8 mouse cellular contexts compared by ENCODE assay signal in genomic region chr6:47830104-47831078, GRCm38 (mm10). TPM values are rescaled to one million over a fixed set of nuclear protein-coding genes. Genes with fewer than 3 reads are reported as not detected.
A peak's percentile ranks its signal among the peaks of the same experiment; 100 is the strongest.
DNase-seq lines count a peak whose midpoint lies in the region; ATAC-seq and TF ChIP-seq lines count a peak whose summit lies in the region.

TSS of gene Zfp786 (minus strand) at chr6:47830867.

- H3K4me2 ChIP-seq in heart, embryonic 12.5 days, result peak within 1 kb of the TSS; percentile 72
- H3K4me2 ChIP-seq in kidney, postnatal 0 days (ENCODE audit: low read length), result peak within 1 kb of the TSS; percentile 89

- 2% methylated on average over 64 of the region's 64 CpGs for WGBS in heart, embryonic 12.5 days
- WGBS in kidney, postnatal 0 days, result 2% methylated on average over 61 of the region's 64 CpGs
- 2% methylated on average over 62 of the region's 64 CpGs for WGBS in liver, adult 2 months

- peak; percentile 97 to 98 for DNase-seq in B cell, adult 2 months
- peak; percentile 96 for DNase-seq in brain, adult 2 months (ENCODE audit: low read depth, low spot score)
- peak; percentile 91 for DNase-seq in kidney, postnatal 0 days (ENCODE audit: low spot score)
- DNase-seq in liver, adult 2 months (ENCODE audit: extremely low read depth, low read depth, low spot score), result peak; percentile 46
- DNase-seq in spleen, postnatal 36 days (ENCODE audit: low spot score in 2 of 2), result peak; percentile 87 to 89

- TF ChIP-seq POLR2A in liver, adult 2 months (IDR thresholded peaks at IDR 0.05; ENCODE audit: extremely low read depth, insufficient read depth, low read length), result no peak

- peak; percentile 94 for ATAC-seq in erythroblast, adult 5-6 weeks (replicated peaks; ENCODE audit: low FRiP score, poor library complexity, severe bottlenecking)
- ATAC-seq in heart, embryonic 12.5 days (ENCODE audit: insufficient number of reproducible peaks, low FRiP score), result peak; percentile 91
- peak; percentile 88 for ATAC-seq in kidney, postnatal 0 days (replicated peaks; ENCODE audit: low FRiP score, low read depth)
- ATAC-seq in monocyte, adult 5-6 weeks (replicated peaks; ENCODE audit: insufficient number of reproducible peaks, low FRiP score, low TSS enrichment, poor library complexity, severe bottlenecking), result peak; percentile 86

- H3K4me3 ChIP-seq in heart, embryonic 12.5 days, result peak within 1 kb of the TSS; percentile 77
- peak within 1 kb of the TSS; percentile 90 for H3K4me3 ChIP-seq in kidney, postnatal 0 days (replicated peaks; ENCODE audit: low read depth, low read length)
- peak within 1 kb of the TSS; percentile 87 for H3K4me3 ChIP-seq in liver, adult 2 months (ENCODE audit: insufficient read depth, low read depth, low read length)

- no peaks in the 10 kb centered on the region for H3K27me3 ChIP-seq in heart, embryonic 12.5 days (replicated peaks)
- no peaks in the 10 kb centered on the region for H3K27me3 ChIP-seq in kidney, postnatal 0 days (ENCODE audit: insufficient read depth, low read length)
- H3K27me3 ChIP-seq in liver, adult 2 months (ENCODE audit: control insufficient read depth, insufficient read depth, low read length), result no peaks in the 10 kb centered on the region

- H3K9me3 ChIP-seq in heart, embryonic 12.5 days (replicated peaks), result no peaks in the 10 kb centered on the region
- H3K9me3 ChIP-seq in kidney, postnatal 0 days (replicated peaks; ENCODE audit: low read length), result no peaks in the 10 kb centered on the region

- H3K27ac ChIP-seq in heart, embryonic 12.5 days (ENCODE audit: poor library complexity, severe bottlenecking), result no peak within 1 kb of the TSS
- H3K27ac ChIP-seq in kidney, postnatal 0 days, result peak within 1 kb of the TSS; percentile 73
- H3K27ac ChIP-seq in liver, adult 2 months (replicated peaks; ENCODE audit: insufficient read depth, low read depth, low read length), result no peak within 1 kb of the TSS; the same call in 1 of the 2 replicates

- peak within 1 kb of the TSS; percentile 84 for H3K9ac ChIP-seq in heart, embryonic 12.5 days
- peak within 1 kb of the TSS; percentile 85 for H3K9ac ChIP-seq in kidney, postnatal 0 days (ENCODE audit: low read depth, low read length)
- peak within 1 kb of the TSS; percentile 94 for H3K9ac ChIP-seq in liver, adult 2 months (ENCODE audit: low read depth, low read length)

- peak; percentile 96 for TF ChIP-seq CTCF in kidney, postnatal 0 days (IDR thresholded peaks at IDR 0.05; ENCODE audit: low read depth)
- TF ChIP-seq CTCF in liver, adult 2 months (IDR thresholded peaks at IDR 0.05; ENCODE audit: low read depth, low read length), result peak; percentile 94

- H3K36me3 ChIP-seq in heart, embryonic 12.5 days, result no peaks in the 10 kb centered on the region
- no peaks in the 10 kb centered on the region for H3K36me3 ChIP-seq in kidney, postnatal 0 days (ENCODE audit: insufficient read depth, low read length)
- no peaks in the 10 kb centered on the region for H3K36me3 ChIP-seq in liver, adult 2 months (ENCODE audit: control insufficient read depth, insufficient read depth, low read length)

- peaks cover 4% of the 10 kb centered on the region; the same call in 1 of the 2 replicates for H3K4me1 ChIP-seq in heart, embryonic 12.5 days (replicated peaks)
- no peaks in the 10 kb centered on the region for H3K4me1 ChIP-seq in kidney, postnatal 0 days (replicated peaks; ENCODE audit: insufficient read depth, low read length)
- H3K4me1 ChIP-seq in liver, adult 2 months (ENCODE audit: control insufficient read depth, insufficient read depth, low read length), result peaks cover 1% of the 10 kb centered on the region; the same call in 1 of the 2 replicates

- H3K79me2 ChIP-seq in liver, adult 2 months (ENCODE audit: control insufficient read depth, insufficient read depth, low read length), result no peaks in the 10 kb centered on the region

RNA-seq across cellular contexts. Expression of gene Zfp786, which starts in this region (rescaled TPM):
- total RNA-seq in erythroblast, adult 5-6 weeks (2015; ENCODE audit: low replicate concordance), result not detected in 2 replicates
- 0.28 TPM in 1 of 2 replicates, not detected in the other for total RNA-seq in erythroblast, adult 5-6 weeks (2017; ENCODE audit: low replicate concordance)
- polyA plus RNA-seq in heart, embryonic 12.5 days (2016; fragmentation: Nextera tagmentation; extraction: Ambion mirVana), result 1.3 and 1.6 TPM in 2 replicates
- polyA plus RNA-seq in kidney, postnatal 0 days (2015; fragmentation: Nextera tagmentation; extraction: Ambion mirVana), result 1.9 and 2.1 TPM in 2 replicates
- 0.07 and 0.28 TPM in 2 replicates for total RNA-seq in liver, adult 2 months (2014; rRNA removed)
- 0.12 and 0.27 TPM in 2 replicates for polyA plus RNA-seq in liver, adult 2 months (2012; rRNA removed)
- not detected in 3 replicates for total RNA-seq in monocyte, adult 5-6 weeks (2017)

Comparison
In these comparisons a context has a peak if more than half of its experiments do, and no peak if none do; other contexts are left out.
1. Peak in ATAC-seq in erythroblast, adult 5-6 weeks; RNA of the gene not detected or under 1 TPM.
2. Peak in DNase-seq, H3K4me3 ChIP-seq and H3K9ac ChIP-seq in liver, adult 2 months; RNA of the gene not detected or under 1 TPM.
3. Peak in ATAC-seq in monocyte, adult 5-6 weeks; RNA of the gene not detected or under 1 TPM.
4. DNase-seq: peak in every context shown above with its lines; median percentile 98 in B cell, adult 2 months; 96 in brain, adult 2 months; 91 in kidney, postnatal 0 days; 88 in spleen, postnatal 36 days; 46 in liver, adult 2 months.